Comparison of ENCODE assay signal across 9 mouse cellular contexts in the genomic region with DNA sequence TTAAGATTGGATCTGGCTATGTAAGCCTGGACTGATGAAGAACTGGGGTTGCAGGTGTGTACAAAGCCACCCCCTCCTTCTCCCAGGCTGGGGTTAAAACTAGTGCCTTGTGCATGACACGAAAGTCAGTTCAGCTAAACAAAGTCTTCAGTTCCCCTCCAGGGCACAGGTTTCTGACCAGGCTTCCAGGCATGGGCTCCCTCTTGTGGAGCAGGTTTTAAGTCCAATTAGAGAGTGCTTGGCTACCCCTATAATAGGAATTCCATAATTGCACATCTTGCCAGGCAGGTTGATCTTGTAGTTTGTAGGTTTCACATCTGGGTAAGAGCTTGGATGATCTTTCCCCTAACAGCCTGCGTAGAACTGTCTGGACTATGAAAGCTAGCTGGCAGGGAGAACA.
DNase-seq lines count a peak whose midpoint lies in the region; ATAC-seq and TF ChIP-seq lines count a peak whose summit lies in the region.
"Had no signal": no experiment of that assay in that cellular context is flagged by ENCODE, and none has a peak within 500 bp of the region (broad histone marks: within the 10 kb centered on the region; RNA-seq: fewer than 3 reads in every experiment).

No protein-coding gene starts in this region.

- no peak for TF ChIP-seq POLR2A in brain, embryonic 14.5 days (IDR thresholded peaks at IDR 0.05; ENCODE audit: borderline replicate concordance, extremely low read depth, insufficient read depth, insufficient read length, poor library complexity, severe bottlenecking)

- TF ChIP-seq CTCF in brain, embryonic 14.5 days (IDR thresholded peaks at IDR 0.05; ENCODE audit: borderline replicate concordance, extremely low read depth, insufficient read depth, insufficient read length), result peak; percentile 49; the same call in 1 of the 2 replicates

- H3K4me1 ChIP-seq in heart, embryonic 12.5 days (replicated peaks), result peaks cover 12% of the 10 kb centered on the region

- H3K27ac ChIP-seq in heart, embryonic 12.5 days (ENCODE audit: poor library complexity, severe bottlenecking), result no peak overlapping the region
- H3K27ac ChIP-seq: limb, embryonic 15.5 days had no signal

- no peak for ATAC-seq in heart, embryonic 12.5 days (ENCODE audit: insufficient number of reproducible peaks, low FRiP score)

- H3K27me3 ChIP-seq in heart, embryonic 12.5 days (replicated peaks), result peaks cover 10% of the 10 kb centered on the region

- intact Hi-C loops in heart, postnatal 14 days (cut with DNase I), result loop anchor here (5.0 kb wide), 1 partner anchor 93 kb away; no protein-coding TSS in a partner anchor

- H3K4me2 ChIP-seq in heart, embryonic 12.5 days, result no peak overlapping the region
- H3K4me2 ChIP-seq: limb, embryonic 15.5 days had no signal

- peak; percentile 11 to 28 for DNase-seq in heart, postnatal 14 days
- DNase-seq in 416B (ENCODE audit: low read depth), result peak; percentile 54
- DNase-seq in brain, embryonic 14.5 days (ENCODE audit: low read depth), result peak; percentile 70
- DNase-seq in kidney, postnatal 14 days, result peak; percentile 38
- no peak for DNase-seq in neural tube, embryonic 10.5 days (ENCODE audit: extremely low spot score, low spot score)
- no peak for DNase-seq in layer of hippocampus, postnatal 36 days
- no peak for DNase-seq in adrenal gland, postnatal 4 days (ENCODE audit: low spot score in 2 of 2)

- 60% methylated on average over 2 of the region's 2 CpGs for WGBS in heart, embryonic 12.5 days

- no peaks in the 10 kb centered on the region for H3K9me3 ChIP-seq in heart, embryonic 12.5 days (replicated peaks)
- H3K9me3 ChIP-seq: limb, embryonic 15.5 days had no signal

- H3K36me3 ChIP-seq in heart, embryonic 12.5 days, result no peaks in the 10 kb centered on the region
- H3K36me3 ChIP-seq: limb, embryonic 15.5 days had no signal

- H3K4me3 ChIP-seq in heart, embryonic 12.5 days, result no peak overlapping the region
- H3K4me3 ChIP-seq: limb, embryonic 15.5 days had no signal

- no peak overlapping the region for H3K9ac ChIP-seq in heart, embryonic 12.5 days
- H3K9ac ChIP-seq: limb, embryonic 15.5 days had no signal

Comparison
In these comparisons a context has a peak if more than half of its experiments do, and no peak if none do; other contexts are left out.
1. DNase-seq: peak in heart, postnatal 14 days (2 of 2), 416B (single experiment), brain, embryonic 14.5 days (single experiment) and kidney, postnatal 14 days (single experiment); none in neural tube, embryonic 10.5 days (single experiment), layer of hippocampus, postnatal 36 days (0 of 2) and adrenal gland, postnatal 4 days (0 of 2).